Mouse (Mus musculus) olfactory bulb, adult 2 months (tissue): ENCODE data around the gene Nav2.

ENCODE experiments used
- CTCF ChIP-seq: fragments of 200-500 bp; IDR thresholded peaks from 2 replicates; pipeline ENCODE4 v1.5.1; 2012; ENCODE audit warnings: low read depth, mild to moderate bottlenecking, low read length, moderate library complexity; ENCODE audit not compliant: insufficient read depth
- POLR2A ChIP-seq: fragments of 200-500 bp; IDR thresholded peaks from 2 replicates; pipeline ENCODE4 v1.6.1; 2012; ENCODE audit warnings: mild to moderate bottlenecking, low read depth, low read length, moderate library complexity; ENCODE audit not compliant: insufficient read depth

DNA sequence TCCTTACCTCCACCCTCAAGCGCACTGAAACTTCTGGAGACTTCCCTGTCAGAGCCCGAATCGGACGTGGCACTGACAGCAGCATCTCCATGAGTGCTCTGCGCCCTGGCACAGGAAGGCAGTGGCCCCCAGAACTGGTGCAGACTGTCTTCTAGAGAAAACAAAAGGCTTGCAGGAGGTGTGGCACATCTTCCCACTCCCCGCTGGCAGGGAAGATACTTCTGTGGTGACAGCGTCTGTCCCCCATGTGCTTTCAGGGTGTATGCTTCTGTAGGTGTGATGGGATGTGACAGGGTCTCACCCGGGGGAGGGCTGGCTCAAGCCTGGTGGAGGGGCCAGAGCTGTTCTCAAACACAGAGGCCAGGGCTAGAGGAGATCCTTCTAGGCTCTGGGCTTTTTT lies 53.0 kb downstream of the Nav2 start:
- TF ChIP-seq CTCF (no peak), POLR2A (no peak)
